Comparison of ENCODE assay signal across 18 mouse cellular contexts in genomic region chr10:118711529-118711928, GRCm38 (mm10).
DNase-seq lines count a peak whose midpoint lies in the region; ATAC-seq lines count a peak whose summit lies in the region.
"Had no signal": no experiment of that assay in that cellular context is flagged by ENCODE, and none has a peak within 500 bp of the region (broad histone marks: within the 10 kb centered on the region; RNA-seq: fewer than 3 reads in every experiment).

No protein-coding gene starts in this region.

- H3K27me3 ChIP-seq in heart, embryonic 10.5 days (ENCODE audit: insufficient read depth, poor library complexity, severe bottlenecking), result no peaks in the 10 kb centered on the region
- no peaks in the 10 kb centered on the region for H3K27me3 ChIP-seq in heart, embryonic 11.5 days (ENCODE audit: control insufficient read depth, insufficient read depth, low read length)
- no peaks in the 10 kb centered on the region for H3K27me3 ChIP-seq in kidney, embryonic 15.5 days
- H3K27me3 ChIP-seq in midbrain, embryonic 12.5 days, result no peaks in the 10 kb centered on the region
- no peaks in the 10 kb centered on the region for H3K27me3 ChIP-seq in midbrain, embryonic 16.5 days (ENCODE audit: control insufficient read depth, insufficient read depth, low read depth, low read length)

- H3K9ac ChIP-seq in heart, embryonic 11.5 days (ENCODE audit: low read depth, low read length), result no peak overlapping the region
- H3K9ac ChIP-seq in kidney, embryonic 15.5 days, result no peak overlapping the region
- H3K9ac ChIP-seq in midbrain, embryonic 12.5 days (replicated peaks), result no peak overlapping the region
- H3K9ac ChIP-seq in midbrain, embryonic 16.5 days (ENCODE audit: low read depth, low read length), result no peak overlapping the region

- peaks cover 26% of the 10 kb centered on the region for H3K4me1 ChIP-seq in heart, embryonic 10.5 days
- peaks cover 11% of the 10 kb centered on the region for H3K4me1 ChIP-seq in heart, embryonic 11.5 days (ENCODE audit: control insufficient read depth, insufficient read depth, low read length)
- peaks cover 14% of the 10 kb centered on the region for H3K4me1 ChIP-seq in kidney, embryonic 15.5 days
- peaks cover 6% of the 10 kb centered on the region; the same call in 1 of the 2 replicates for H3K4me1 ChIP-seq in midbrain, embryonic 12.5 days
- no peaks in the 10 kb centered on the region for H3K4me1 ChIP-seq in midbrain, embryonic 16.5 days (ENCODE audit: control insufficient read depth, insufficient read depth, low read length)

- ATAC-seq in heart, embryonic 11.5 days (replicated peaks; ENCODE audit: insufficient number of reproducible peaks, low FRiP score, low TSS enrichment), result no peak
- 0 out of 2 replicates have a peak, but pooled peaks have one; percentile 61 for ATAC-seq in kidney, embryonic 15.5 days (replicated peaks; ENCODE audit: low FRiP score)
- ATAC-seq in midbrain, embryonic 12.5 days (ENCODE audit: low FRiP score, low read depth), result peak; percentile 44; the same call in 1 of the 2 replicates
- no peak for ATAC-seq in midbrain, embryonic 16.5 days
- ATAC-seq: hindbrain, embryonic 16.5 days; intestine, embryonic 16.5 days had no signal

- H3K27ac ChIP-seq in heart, embryonic 10.5 days, result peak overlapping the region; percentile 24; the same call in 1 of the 2 replicates
- H3K27ac ChIP-seq in heart, embryonic 11.5 days (ENCODE audit: low read depth, low read length), result no peak overlapping the region
- peak overlapping the region; percentile 15 for H3K27ac ChIP-seq in kidney, embryonic 15.5 days
- no peak overlapping the region for H3K27ac ChIP-seq in midbrain, embryonic 12.5 days (replicated peaks)
- no peak overlapping the region for H3K27ac ChIP-seq in midbrain, embryonic 16.5 days (ENCODE audit: low read length)
- H3K27ac ChIP-seq: kidney, postnatal 0 days; left cerebral cortex, adult 2 months had no signal

- H3K36me3 ChIP-seq in heart, embryonic 10.5 days, result no peaks in the 10 kb centered on the region
- H3K36me3 ChIP-seq in heart, embryonic 11.5 days (ENCODE audit: control insufficient read depth, insufficient read depth, low read length), result no peaks in the 10 kb centered on the region
- no peaks in the 10 kb centered on the region for H3K36me3 ChIP-seq in kidney, embryonic 15.5 days
- H3K36me3 ChIP-seq in midbrain, embryonic 12.5 days, result no peaks in the 10 kb centered on the region
- no peaks in the 10 kb centered on the region for H3K36me3 ChIP-seq in midbrain, embryonic 16.5 days (ENCODE audit: control insufficient read depth, insufficient read depth, low read length)

- DNase-seq in heart, embryonic 10.5 days (ENCODE audit: low spot score), result no peak
- no peak for DNase-seq in kidney, postnatal 36 days
- peak; percentile 58 for DNase-seq in telencephalon, adult 2 months (ENCODE audit: low read depth, low spot score)
- no peak for DNase-seq in embryo, embryonic 9.5 days (ENCODE audit: extremely low spot score)
- DNase-seq: adrenal gland, adult 8-10 months; cerebellum, postnatal 14 days; left cerebral cortex, postnatal 4 days; lung, adult 18-20 months; right cerebral cortex, postnatal 4 days had no signal

- no peaks in the 10 kb centered on the region for H3K9me3 ChIP-seq in heart, embryonic 10.5 days
- H3K9me3 ChIP-seq in heart, embryonic 11.5 days (replicated peaks; ENCODE audit: control insufficient read depth, low read length), result no peaks in the 10 kb centered on the region
- H3K9me3 ChIP-seq in kidney, embryonic 15.5 days (replicated peaks), result no peaks in the 10 kb centered on the region
- H3K9me3 ChIP-seq in midbrain, embryonic 12.5 days, result no peaks in the 10 kb centered on the region
- H3K9me3 ChIP-seq in midbrain, embryonic 16.5 days (replicated peaks; ENCODE audit: control insufficient read depth, low read length, poor library complexity, severe bottlenecking), result no peaks in the 10 kb centered on the region

- H3K4me2 ChIP-seq in heart, embryonic 11.5 days, result no peak overlapping the region
- no peak overlapping the region for H3K4me2 ChIP-seq in kidney, embryonic 15.5 days
- no peak overlapping the region for H3K4me2 ChIP-seq in midbrain, embryonic 12.5 days (replicated peaks)
- H3K4me2 ChIP-seq in midbrain, embryonic 16.5 days (ENCODE audit: low read length), result no peak overlapping the region
- H3K4me2 ChIP-seq: liver, embryonic 11.5 days had no signal

- WGBS in heart, embryonic 10.5 days, result 75% methylated on average over 3 of the region's 3 CpGs
- WGBS in heart, embryonic 11.5 days (ENCODE audit: insufficient replicate concordance), result 61% methylated on average over 3 of the region's 3 CpGs
- 68% methylated on average over 3 of the region's 3 CpGs for WGBS in kidney, embryonic 15.5 days
- 26% methylated on average over 3 of the region's 3 CpGs for WGBS in midbrain, embryonic 12.5 days
- WGBS in midbrain, embryonic 16.5 days, result 17% methylated on average over 3 of the region's 3 CpGs

- no peak overlapping the region for H3K4me3 ChIP-seq in heart, embryonic 10.5 days
- H3K4me3 ChIP-seq in heart, embryonic 11.5 days (ENCODE audit: low read depth, low read length), result no peak overlapping the region
- H3K4me3 ChIP-seq in kidney, embryonic 15.5 days (replicated peaks), result no peak overlapping the region
- H3K4me3 ChIP-seq in midbrain, embryonic 12.5 days, result no peak overlapping the region
- no peak overlapping the region for H3K4me3 ChIP-seq in midbrain, embryonic 16.5 days (ENCODE audit: low read depth, low read length)
- H3K4me3 ChIP-seq: left cerebral cortex, adult 2 months had no signal

Comparison
In these comparisons a context has a peak if more than half of its experiments do, and no peak if none do; other contexts are left out.
1. H3K27ac ChIP-seq: peak in heart, embryonic 10.5 days (single experiment) and kidney, embryonic 15.5 days (single experiment); none in heart, embryonic 11.5 days (single experiment), midbrain, embryonic 12.5 days (single experiment) and midbrain, embryonic 16.5 days (single experiment).
2. ATAC-seq: peak in kidney, embryonic 15.5 days (single experiment) and midbrain, embryonic 12.5 days (single experiment); none in heart, embryonic 11.5 days (single experiment) and midbrain, embryonic 16.5 days (single experiment).